Mouse (Mus musculus) embryonic facial prominence, embryonic 10.5 days (tissue): ENCODE measurements around the gene Col6a3. TPM values are rescaled to one million over a fixed set of nuclear protein-coding genes. Genes with fewer than 3 reads are reported as not detected.

ENCODE experiments used
- DNase-seq: peaks from one replicate; pipeline ENCODE4 v3.0.0-alpha.2; 2017; ENCODE audit warnings: low spot score
- H3K27ac ChIP-seq: fragments of 300-500 bp; sonication (generic); replicated peaks from 2 replicates; pipeline ENCODE4 v1.5.1; 2016; ENCODE audit warnings: mild to moderate bottlenecking
- H3K27me3 ChIP-seq: fragments of 300-500 bp; sonication (generic); replicated peaks from 2 replicates; pipeline ENCODE4 v1.6.1; 2016; ENCODE audit warnings: low read depth, mild to moderate bottlenecking; ENCODE audit not compliant: poor library complexity, severe bottlenecking
- H3K36me3 ChIP-seq: fragments of 300-500 bp; sonication (generic); replicated peaks from 2 replicates; pipeline ENCODE4 v1.6.1; 2016; ENCODE audit warnings: mild to moderate bottlenecking, moderate library complexity
- H3K4me1 ChIP-seq: fragments of 300-500 bp; sonication (generic); 2 replicates; pipeline ENCODE4 v1.6.1; 2016
- H3K4me3 ChIP-seq: fragments of 300-500 bp; sonication (generic); 2 replicates; pipeline ENCODE4 v1.5.1; 2016; ENCODE audit warnings: mild to moderate bottlenecking, moderate library complexity
- H3K9me3 ChIP-seq: fragments of 300-500 bp; sonication (generic); 2 replicates; pipeline ENCODE4 v1.6.1; 2016; ENCODE audit warnings: mild to moderate bottlenecking
- WGBS: fragments of 180-500 bp; shearing (Covaris S2); methylation state at CpG from one replicate; pipeline ENCODE4 v1.1.7; 2016; 5-methylcytosine and 5-hydroxymethylcytosine counted together
- polyA plus RNA-seq: library from polyadenylated mRNA; unstranded; fragments of >200 nt; fragmentation: Nextera tagmentation; extraction: Ambion mirVana; gene quantifications from 2 replicates; pipeline ENCODE4 v1.2.1, GENCODE M21; 2016

Col6a3 gene
- polyA plus RNA-seq, result 3.5 and 6.6 TPM in 2 replicates

DNA sequence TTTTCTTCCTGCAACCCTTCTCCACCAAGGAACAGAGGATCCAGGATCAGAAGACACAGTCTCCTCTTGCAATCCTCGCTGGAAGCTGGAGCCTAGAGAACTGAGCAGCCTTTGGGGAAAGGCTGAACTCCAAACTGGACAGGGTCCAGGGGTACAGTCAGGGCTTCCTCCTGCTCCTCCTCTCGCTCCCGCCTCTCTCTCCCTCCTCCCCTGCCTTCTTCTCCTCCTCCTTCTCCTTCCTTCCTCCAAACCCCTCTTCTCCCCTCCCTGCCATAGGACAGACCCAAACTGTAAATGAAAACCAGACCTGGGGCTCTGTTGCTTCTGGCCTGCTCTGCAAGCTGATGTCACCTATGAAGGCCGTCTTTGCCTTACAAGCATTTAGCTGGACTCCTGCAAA is at the start of gene Col6a3:
Gene Col6a3, minus strand, starts transcription at position 136 of the 400 bp plus-strand sequence.
- Histone ChIP-seq H3K9me3 (no peaks in the 10 kb centered on the region), H3K27me3 (no peaks in the 10 kb centered on the region; the same call in 1 of the 2 replicates), H3K4me1 (peaks cover 31% of the 10 kb centered on the region), H3K36me3 (no peaks in the 10 kb centered on the region), H3K27ac (peak within 1 kb of the TSS; percentile 77), H3K4me3 (peak within 1 kb of the TSS; percentile 42)
- 50% methylated on average over 4 of the region's 4 CpGs for WGBS
- peak; percentile 43 for DNase-seq

DNA sequence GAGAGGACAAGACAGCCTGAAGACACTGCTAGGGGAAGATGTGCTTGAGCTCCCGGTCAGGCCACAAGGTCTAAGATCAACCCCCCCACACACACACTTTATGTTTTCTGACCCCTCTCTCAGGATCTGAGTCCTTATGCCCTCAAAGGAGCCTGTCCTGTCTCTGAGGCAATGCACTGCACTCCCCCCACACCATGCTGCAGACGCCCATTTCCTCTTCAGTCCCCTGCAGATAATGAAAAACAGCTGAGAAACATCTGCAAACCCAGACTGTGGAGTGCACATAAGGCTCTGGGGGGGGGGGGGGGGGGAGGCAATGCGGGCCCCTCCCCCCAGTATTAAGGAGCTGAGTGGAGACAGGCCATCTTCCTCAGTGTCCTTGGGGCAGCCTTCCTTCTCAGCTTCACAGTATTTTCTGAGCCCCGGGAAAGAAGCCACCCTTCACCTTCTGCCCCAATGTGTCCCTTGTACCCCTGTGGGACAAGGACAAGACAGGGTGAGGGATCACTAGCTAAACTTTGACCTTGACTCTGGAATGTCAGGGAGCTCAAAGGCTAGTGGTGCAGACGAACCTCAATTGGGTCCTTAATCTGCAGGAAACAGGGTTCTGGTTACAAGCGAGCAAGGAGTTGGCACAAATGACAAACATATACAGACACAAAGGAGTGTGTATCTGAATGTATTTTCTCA is 42.1 kb upstream of the Col6a3 start:
- DNase-seq, result peak; percentile 70
- Histone ChIP-seq H3K9me3 (peaks cover 13% of the 10 kb centered on the region; the same call in 1 of the 2 replicates), H3K36me3 (no peaks in the 10 kb centered on the region), H3K4me1 (peaks cover 30% of the 10 kb centered on the region), H3K27ac (peak overlapping the region; percentile 75), H3K4me3 (no peak overlapping the region), H3K27me3 (no peaks in the 10 kb centered on the region)
- WGBS, result 36% methylated on average over 5 of the region's 6 CpGs

DNA sequence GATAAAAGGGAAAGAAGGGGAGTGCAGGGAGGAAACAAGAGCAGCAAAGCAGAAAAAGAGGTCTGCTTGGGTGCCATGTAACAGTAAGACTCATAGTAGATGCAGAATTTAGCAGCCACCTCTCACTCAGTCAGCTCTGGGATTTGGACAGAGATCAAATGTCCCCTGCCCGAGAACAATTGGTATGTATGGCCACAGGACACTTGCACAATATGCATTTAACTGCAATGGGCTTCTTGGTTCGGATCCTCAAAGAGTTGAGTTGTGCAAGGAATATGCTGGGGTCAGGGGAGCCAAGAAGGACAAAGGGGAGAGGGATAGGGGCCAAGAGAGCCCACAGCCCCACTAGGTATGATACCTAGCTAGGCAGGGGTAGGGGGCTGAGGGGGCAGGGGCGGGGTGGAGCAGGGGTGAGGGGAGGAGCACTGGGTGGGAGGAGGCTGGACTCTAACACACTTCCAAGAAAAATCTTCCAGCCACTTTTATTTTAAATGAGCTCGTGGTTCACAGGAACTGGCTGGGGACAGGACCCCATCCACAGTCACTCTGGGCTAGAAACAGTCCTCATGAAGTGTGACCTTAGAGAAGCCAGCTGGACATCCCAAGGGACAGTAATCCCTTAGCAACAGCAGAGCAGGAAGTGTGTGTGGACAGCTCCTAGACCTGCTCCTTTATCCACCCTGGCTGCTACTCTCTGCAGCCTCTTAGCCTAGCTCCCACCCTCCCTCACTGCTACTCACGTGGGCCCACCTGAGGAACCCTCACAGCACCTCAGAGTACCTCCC is 32.9 kb upstream of the Col6a3 start:
- Histone ChIP-seq H3K27me3 (no peaks in the 10 kb centered on the region), H3K4me3 (no peak overlapping the region), H3K9me3 (peaks cover 5% of the 10 kb centered on the region; the same call in 1 of the 2 replicates), H3K36me3 (no peaks in the 10 kb centered on the region), H3K4me1 (0 out of 2 replicates have a peak, but pooled peaks cover 3% of the 10 kb centered on the region), H3K27ac (peak overlapping the region; percentile 26; the same call in 1 of the 2 replicates)
- DNase-seq, result no peak
- WGBS, result 64% methylated on average over 5 of the region's 5 CpGs

DNA sequence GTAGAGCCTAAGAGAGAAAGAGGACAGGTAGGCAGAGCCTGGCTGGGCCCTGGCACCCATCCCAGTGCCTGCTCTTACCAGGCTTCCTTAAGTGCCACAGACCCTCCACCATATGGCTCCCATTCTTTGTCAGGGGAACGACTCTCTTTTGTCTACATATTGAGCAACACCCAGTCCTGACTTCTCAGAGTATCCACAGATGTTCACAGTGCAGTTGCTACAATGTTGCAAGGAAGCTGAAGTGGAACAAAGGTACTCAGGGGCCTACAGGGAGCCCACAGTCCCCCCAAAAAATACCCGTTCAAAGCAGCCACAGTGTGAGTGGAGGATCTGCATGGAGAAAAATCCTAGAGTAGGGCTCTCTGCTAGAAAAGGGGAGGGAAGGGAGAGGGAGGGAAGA is 32.2 kb upstream of the Col6a3 start:
- 58% methylated on average over 2 of the region's 2 CpGs for WGBS
- H3K36me3 ChIP-seq, result no peaks in the 10 kb centered on the region
- peaks cover 6% of the 10 kb centered on the region; the same call in 1 of the 2 replicates for H3K9me3 ChIP-seq

DNA sequence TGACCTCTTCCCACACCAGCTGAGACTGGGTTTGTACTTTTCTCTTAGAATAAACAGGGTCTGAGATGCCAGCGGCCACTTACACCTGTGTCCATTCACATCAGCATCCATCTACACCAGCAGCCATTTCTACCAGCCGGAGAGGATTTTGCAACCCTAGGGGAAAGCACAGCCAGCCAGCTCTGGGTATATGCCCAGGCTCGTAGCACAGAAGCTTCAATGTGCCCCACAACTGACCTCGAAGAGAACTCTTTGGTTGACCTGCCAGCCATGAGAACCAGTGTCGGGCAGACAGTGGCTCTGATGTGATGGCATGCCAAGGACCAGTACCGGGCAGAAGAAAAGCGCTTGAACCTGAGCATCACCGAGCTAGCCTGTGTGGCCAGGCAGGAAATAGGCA is 31.6 kb upstream of the Col6a3 start:
- Histone ChIP-seq H3K9me3 (peaks cover 6% of the 10 kb centered on the region; the same call in 1 of the 2 replicates), H3K27ac (no peak overlapping the region), H3K4me1 (0 out of 2 replicates have a peak, but pooled peaks cover 3% of the 10 kb centered on the region), H3K4me3 (no peak overlapping the region), H3K27me3 (no peaks in the 10 kb centered on the region), H3K36me3 (no peaks in the 10 kb centered on the region)
- no peak for DNase-seq
- 88% methylated on average over 8 of the region's 8 CpGs for WGBS

More for the DNA sequence above, 32.2 kb upstream of the Col6a3 start:
- Histone ChIP-seq H3K27me3 (no peaks in the 10 kb centered on the region), H3K4me1 (0 out of 2 replicates have a peak, but pooled peaks cover 3% of the 10 kb centered on the region), H3K27ac (peak overlapping the region; percentile 26; the same call in 1 of the 2 replicates), H3K4me3 (no peak overlapping the region)
- DNase-seq, result no peak

DNA sequence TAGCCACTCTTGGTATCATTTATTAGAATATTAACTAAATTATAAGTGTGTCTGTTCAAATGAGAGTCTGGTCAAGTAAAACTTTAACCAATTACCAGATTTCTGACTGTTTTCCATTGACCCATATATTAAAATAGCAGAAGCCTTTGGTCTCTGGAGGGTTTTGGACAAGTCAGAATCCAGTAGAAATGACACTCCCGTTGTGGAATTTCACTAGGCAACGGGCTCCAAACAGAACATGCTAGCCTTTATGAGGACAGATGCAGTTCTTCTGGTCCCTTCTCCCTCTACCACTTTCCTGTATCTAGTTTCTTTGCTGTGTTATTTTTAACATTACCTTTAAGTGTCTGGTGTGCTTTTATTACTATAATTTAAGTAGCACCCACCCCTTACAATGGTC is 26.8 kb upstream of the Col6a3 start:
- H3K9me3 ChIP-seq, result peaks cover 6% of the 10 kb centered on the region; the same call in 1 of the 2 replicates
- H3K4me3 ChIP-seq, result no peak overlapping the region
- H3K27me3 ChIP-seq, result no peaks in the 10 kb centered on the region
- no peaks in the 10 kb centered on the region for H3K36me3 ChIP-seq
- 90% methylated on average over 2 of the region's 2 CpGs for WGBS
- no peak overlapping the region for H3K27ac ChIP-seq
- 0 out of 2 replicates have a peak, but pooled peaks cover 3% of the 10 kb centered on the region for H3K4me1 ChIP-seq
- DNase-seq, result no peak

DNA sequence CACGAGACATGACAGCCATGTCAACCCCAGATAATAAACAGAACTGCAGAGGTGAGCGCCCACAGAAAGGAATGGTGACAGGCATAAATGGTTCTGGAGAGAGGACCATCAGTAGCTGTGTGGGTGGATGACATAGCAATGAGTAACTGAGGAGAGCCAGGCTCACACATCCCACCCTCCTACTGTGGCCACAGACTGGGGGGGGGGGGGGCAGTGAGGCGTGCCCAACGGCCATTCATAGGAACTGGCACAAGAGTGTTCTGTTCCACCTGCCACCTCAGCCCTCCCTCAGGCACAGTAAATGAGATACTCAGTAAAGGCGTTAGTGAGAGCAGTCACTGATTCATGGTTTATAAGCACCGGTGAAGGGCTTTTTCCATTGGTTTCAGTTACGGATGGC is 23.0 kb upstream of the Col6a3 start:
- peaks cover 2% of the 10 kb centered on the region; the same call in 1 of the 2 replicates for H3K9me3 ChIP-seq
- H3K4me1 ChIP-seq, result no peaks in the 10 kb centered on the region
- H3K27me3 ChIP-seq, result no peaks in the 10 kb centered on the region
- DNase-seq, result no peak
- no peak overlapping the region for H3K4me3 ChIP-seq
- WGBS, result 88% methylated on average over 7 of the region's 7 CpGs
- no peak overlapping the region for H3K27ac ChIP-seq
- H3K36me3 ChIP-seq, result no peaks in the 10 kb centered on the region

DNA sequence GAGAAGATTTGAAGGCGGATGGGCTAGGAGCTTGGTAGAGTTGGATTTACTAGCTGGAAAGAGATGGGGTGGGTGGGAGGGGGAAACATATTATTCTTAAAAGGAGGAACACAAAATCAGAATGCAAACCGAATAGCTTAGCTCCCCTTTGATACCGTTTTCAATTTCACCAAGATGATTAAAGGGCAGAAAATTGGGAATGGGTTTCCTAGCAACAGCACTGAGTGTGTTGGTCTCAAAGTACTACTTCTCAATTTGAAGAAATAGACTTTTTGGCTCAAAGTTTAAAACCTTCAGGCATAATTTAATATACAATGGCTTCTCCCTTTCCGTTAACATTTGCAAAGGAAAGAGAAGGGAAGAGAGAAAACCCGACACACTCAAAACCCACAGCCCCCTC is 12.1 kb upstream of the Col6a3 start:
- Histone ChIP-seq H3K27ac (no peak overlapping the region), H3K4me3 (no peak overlapping the region), H3K27me3 (0 out of 2 replicates have a peak, but pooled peaks cover 4% of the 10 kb centered on the region), H3K9me3 (no peaks in the 10 kb centered on the region), H3K36me3 (no peaks in the 10 kb centered on the region), H3K4me1 (peaks cover 5% of the 10 kb centered on the region; the same call in 1 of the 2 replicates)
- WGBS, result 70% methylated on average over 5 of the region's 5 CpGs
- no peak for DNase-seq

DNA sequence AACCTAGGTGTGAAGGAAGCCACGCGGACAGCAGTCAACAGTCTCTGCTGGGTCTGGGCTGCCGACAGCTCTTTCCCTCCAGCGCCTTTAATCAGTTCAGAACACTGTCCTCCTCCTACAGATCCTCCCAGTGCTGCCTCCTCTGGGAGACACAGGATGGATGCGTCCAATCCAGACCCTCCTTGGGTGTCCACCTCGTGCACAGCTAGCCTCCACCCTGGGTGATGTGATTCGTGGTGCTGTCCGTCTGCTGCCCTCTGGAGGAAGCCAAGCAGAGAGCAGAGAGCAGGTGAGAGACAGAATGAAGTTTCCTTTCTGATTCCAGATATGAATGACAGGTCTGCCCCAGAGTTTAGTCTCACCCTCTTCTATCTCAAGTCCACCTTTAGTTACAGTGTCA is 6.1 kb upstream of the Col6a3 start:
- 0 out of 2 replicates have a peak overlapping the region, but pooled peaks have one; percentile 40 for H3K27ac ChIP-seq
- WGBS, result 40% methylated on average over 8 of the region's 8 CpGs

DNA sequence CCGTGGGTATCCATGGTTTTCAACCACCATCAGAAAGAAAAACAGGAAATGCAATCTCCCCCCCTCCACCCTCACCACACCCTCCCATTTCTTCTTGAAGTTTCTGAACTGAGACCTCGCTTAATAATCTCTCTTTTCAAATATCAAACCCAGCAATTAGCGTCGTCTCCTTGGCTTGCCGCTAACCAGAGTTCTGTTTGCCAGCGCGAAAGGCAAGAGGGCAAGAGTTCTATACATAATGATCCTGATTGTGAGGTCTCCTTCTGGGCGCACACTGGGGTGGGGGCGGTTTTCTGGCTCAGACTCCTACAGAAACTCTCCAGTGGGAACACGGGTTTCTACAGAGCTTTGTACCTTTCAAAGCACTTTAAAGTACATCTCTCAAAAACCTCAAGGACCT is 1.4 kb upstream of the Col6a3 start:
- H3K27ac ChIP-seq, result no peak overlapping the region
- no peak for DNase-seq

More for the DNA sequence above, 6.1 kb upstream of the Col6a3 start:
- Histone ChIP-seq H3K27me3 (0 out of 2 replicates have a peak, but pooled peaks cover 8% of the 10 kb centered on the region), H3K4me3 (no peak overlapping the region), H3K4me1 (peaks cover 9% of the 10 kb centered on the region), H3K9me3 (no peaks in the 10 kb centered on the region), H3K36me3 (no peaks in the 10 kb centered on the region)
- peak; percentile 39 for DNase-seq

DNA sequence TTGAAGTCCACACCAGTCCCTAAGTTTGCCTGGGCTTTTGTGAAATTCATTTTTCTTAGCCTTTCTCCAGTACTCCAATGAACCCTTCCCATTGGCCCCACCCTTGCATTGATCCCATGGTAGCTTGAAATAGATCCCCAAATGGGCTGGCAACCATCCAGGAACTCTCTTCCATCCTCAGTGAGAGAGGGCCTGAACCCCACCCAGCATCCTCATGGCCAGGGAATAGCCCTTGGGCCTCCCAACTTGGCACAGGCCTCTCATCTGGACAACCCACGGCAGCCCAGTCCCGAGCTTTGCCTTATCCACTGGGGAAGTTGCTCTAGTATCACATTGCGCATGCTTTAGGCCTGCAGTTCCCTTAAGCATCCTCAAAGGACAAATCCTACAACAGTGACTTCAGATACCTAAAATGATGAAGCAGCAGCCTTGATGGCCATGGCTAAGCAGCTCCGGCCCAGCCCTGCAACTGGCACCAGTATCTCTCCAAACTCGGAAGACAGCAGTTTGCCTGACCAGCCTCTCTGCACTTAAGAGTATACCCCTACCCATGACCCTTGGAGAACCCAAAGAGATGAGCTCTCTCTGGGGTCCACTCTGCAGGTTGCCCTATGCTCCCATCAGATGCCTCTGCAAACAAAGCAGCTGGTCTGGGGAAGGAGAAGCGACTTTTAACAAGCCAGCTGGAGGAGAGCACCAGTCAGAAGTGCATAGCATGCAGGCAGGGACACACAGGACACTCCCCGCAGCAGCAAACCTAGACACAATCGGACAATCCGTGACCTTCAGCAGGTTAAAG is 783 bp downstream of the Col6a3 start:
- no peaks in the 10 kb centered on the region; the same call in 1 of the 2 replicates for H3K27me3 ChIP-seq
- 84% methylated on average over 9 of the region's 9 CpGs for whole genome bisulfite sequencing
- peaks cover 40% of the 10 kb centered on the region for H3K4me1 ChIP-seq
- peak overlapping the region; percentile 42 for H3K4me3 ChIP-seq
- H3K27ac ChIP-seq, result peak overlapping the region; percentile 77
- no peaks in the 10 kb centered on the region for H3K9me3 ChIP-seq
- DNase-seq, result no peak
- H3K36me3 ChIP-seq, result no peaks in the 10 kb centered on the region

More for the DNA sequence above, 1.4 kb upstream of the Col6a3 start:
- Histone ChIP-seq H3K9me3 (no peaks in the 10 kb centered on the region), H3K4me1 (peaks cover 30% of the 10 kb centered on the region), H3K4me3 (no peak overlapping the region), H3K36me3 (no peaks in the 10 kb centered on the region), H3K27me3 (peaks cover 5% of the 10 kb centered on the region; the same call in 1 of the 2 replicates)
- 72% methylated on average over 10 of the region's 10 CpGs for WGBS

DNA sequence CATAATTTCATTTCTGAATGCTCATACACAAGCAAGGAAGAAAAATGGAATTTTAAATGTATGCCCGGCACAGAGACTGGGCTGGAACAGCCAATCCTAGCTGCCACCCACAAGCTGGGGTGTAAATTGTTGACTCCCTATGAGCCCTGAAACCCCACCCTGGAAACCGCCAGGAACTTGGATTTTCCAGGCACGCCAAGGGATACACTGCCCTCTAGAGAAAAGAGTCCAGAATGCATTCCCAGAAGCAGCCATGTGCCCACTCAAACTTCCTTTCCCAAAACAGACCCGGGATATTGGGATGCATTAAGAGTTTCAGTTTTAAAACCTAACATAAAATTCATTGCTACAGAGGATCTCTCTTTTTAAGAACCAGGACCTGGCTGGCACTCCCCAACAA is 3.5 kb downstream of the Col6a3 start:
- H3K4me1 ChIP-seq, result peaks cover 57% of the 10 kb centered on the region
- H3K4me3 ChIP-seq, result no peak overlapping the region
- peak; percentile 46 for DNase-seq
- 19% methylated on average over 4 of the region's 4 CpGs for WGBS
- no peaks in the 10 kb centered on the region for H3K36me3 ChIP-seq
- no peak overlapping the region for H3K27ac ChIP-seq
- H3K27me3 ChIP-seq, result no peaks in the 10 kb centered on the region; the same call in 1 of the 2 replicates
- H3K9me3 ChIP-seq, result no peaks in the 10 kb centered on the region
